Mouse (Mus musculus) neural tube, embryonic 13.5 days (tissue): Measurements from ENCODE around the gene Grk2. TPM values are rescaled to one million over a fixed set of nuclear protein-coding genes. Genes with fewer than 3 reads are reported as not detected.
"Not testable (repeated sequence)": the region's sequence is repeated elsewhere in the genome, so short reads cannot be mapped to it uniquely, and the experiment has no call there.

Experiments used
- ATAC-seq: fragments of 200-750 bp; cut with Nextera tagmentation; 2 replicates; pipeline ENCODE4 v1.8.0; 2017; ENCODE audit warnings: low read depth, mild to moderate bottlenecking, moderate TSS enrichment, moderate library complexity
- H3K27ac ChIP-seq: fragments of 300-500 bp; sonication (generic); replicated peaks from 2 replicates; pipeline ENCODE4 v1.5.1; 2015; ENCODE audit warnings: moderate library complexity, mild to moderate bottlenecking, inconsistent platforms
- H3K27me3 ChIP-seq: fragments of 300-500 bp; sonication (generic); 2 replicates; pipeline ENCODE4 v1.6.1; 2015; ENCODE audit warnings: mild to moderate bottlenecking, inconsistent platforms
- H3K36me3 ChIP-seq: fragments of 300-500 bp; sonication (generic); 2 replicates; pipeline ENCODE4 v1.6.1; 2015; ENCODE audit warnings: mild to moderate bottlenecking, inconsistent platforms
- H3K4me1 ChIP-seq: fragments of 300-500 bp; sonication (generic); replicated peaks from 2 replicates; pipeline ENCODE4 v1.6.1; 2015; ENCODE audit warnings: inconsistent platforms
- H3K4me2 ChIP-seq: fragments of 300-500 bp; sonication (generic); 2 replicates; pipeline ENCODE4 v1.6.1; 2015; ENCODE audit warnings: inconsistent platforms, mild to moderate bottlenecking, moderate library complexity
- H3K4me3 ChIP-seq: fragments of 300-500 bp; sonication (generic); 2 replicates; pipeline ENCODE4 v1.5.1; 2015; ENCODE audit warnings: mild to moderate bottlenecking, inconsistent platforms
- H3K9ac ChIP-seq: fragments of 300-500 bp; sonication (generic); 2 replicates; pipeline ENCODE4 v1.6.1; 2015; ENCODE audit warnings: moderate library complexity, mild to moderate bottlenecking, inconsistent platforms
- H3K9me3 ChIP-seq: fragments of 300-500 bp; sonication (generic); 2 replicates; pipeline ENCODE4 v1.6.1; 2016; ENCODE audit warnings: inconsistent platforms
- WGBS: fragments of 180-500 bp; shearing (Covaris S2); methylation state at CpG from one replicate; pipeline ENCODE4 v1.1.7; 2015; 5-methylcytosine and 5-hydroxymethylcytosine counted together
- polyA plus RNA-seq: library from polyadenylated mRNA; unstranded; fragments of >200 nt; fragmentation: Nextera tagmentation; extraction: Ambion mirVana; gene quantifications from 2 replicates; pipeline ENCODE4 v1.2.1, GENCODE M21; 2015

The Grk2 gene
- polyA plus RNA-seq, 1 experiment from 2014 or later, result 22.3 TPM

GRCm38 (mm10) chr19:4262756-4263155 lies 43.3 kb downstream of the Grk2 start:
- peaks cover 5% of the 10 kb centered on the region for H3K4me1 ChIP-seq
- no peak for ATAC-seq
- peaks cover 9% of the 10 kb centered on the region for H3K27me3 ChIP-seq
- no peaks in the 10 kb centered on the region for H3K36me3 ChIP-seq
- H3K4me2 ChIP-seq, result no peak overlapping the region
- WGBS, result 79% methylated on average over 6 of the region's 6 CpGs
- H3K4me3 ChIP-seq, result no peak overlapping the region
- H3K9ac ChIP-seq, result no peak overlapping the region; the same call in 1 of the 2 replicates
- no peaks in the 10 kb centered on the region for H3K9me3 ChIP-seq
- no peak overlapping the region for H3K27ac ChIP-seq

- Histone ChIP-seq H3K36me3 (no peaks in the 10 kb centered on the region), H3K9ac (no peak overlapping the region), H3K4me2 (no peak overlapping the region), H3K27ac (no peak overlapping the region), H3K27me3 (no peaks in the 10 kb centered on the region), H3K4me1 (peaks cover 14% of the 10 kb centered on the region), H3K9me3 (no peaks in the 10 kb centered on the region), H3K4me3 (no peak overlapping the region)
- ATAC-seq, result no peak
- 61% methylated on average over 8 of the region's 8 CpGs for WGBS
These were observed 44.9 kb downstream of the Grk2 start for GRCm38 (mm10) chr19:4261038-4261698.

GRCm38 (mm10) chr19:4257897-4258252 lies 48.1 kb downstream of the Grk2 start:
- no peaks in the 10 kb centered on the region for H3K27me3 ChIP-seq
- WGBS, result 17% methylated on average over 12 of the region's 12 CpGs
- no peak overlapping the region for H3K27ac ChIP-seq

GRCm38 (mm10) chr19:4257216-4257896 lies 48.7 kb downstream of the Grk2 start:
- peak; percentile 95 for ATAC-seq
- peak overlapping the region; percentile 75 for H3K9ac ChIP-seq
- no peaks in the 10 kb centered on the region for H3K36me3 ChIP-seq
- H3K4me1 ChIP-seq, result peaks cover 14% of the 10 kb centered on the region
- no peak overlapping the region for H3K27ac ChIP-seq
- no peaks in the 10 kb centered on the region for H3K9me3 ChIP-seq
- peak overlapping the region; percentile 60 for H3K4me3 ChIP-seq
- H3K27me3 ChIP-seq, result no peaks in the 10 kb centered on the region
- WGBS, result 1% methylated on average over 41 of the region's 41 CpGs
- peak overlapping the region; percentile 80 for H3K4me2 ChIP-seq

More at GRCm38 (mm10) chr19:4257897-4258252, 48.1 kb downstream of the Grk2 start:
- ATAC-seq, result peak; percentile 56; the same call in 1 of the 2 replicates
- Histone ChIP-seq H3K4me3 (peak overlapping the region; percentile 60), H3K9me3 (no peaks in the 10 kb centered on the region), H3K36me3 (no peaks in the 10 kb centered on the region), H3K4me1 (peaks cover 14% of the 10 kb centered on the region), H3K9ac (peak overlapping the region; percentile 69), H3K4me2 (peak overlapping the region; percentile 80)

GRCm38 (mm10) chr19:4255583-4256162 lies 50.3 kb downstream of the Grk2 start:
- Histone ChIP-seq H3K4me3 (no peak overlapping the region), H3K9me3 (no peaks in the 10 kb centered on the region), H3K4me2 (no peak overlapping the region), H3K9ac (no peak overlapping the region), H3K27me3 (no peaks in the 10 kb centered on the region), H3K27ac (no peak overlapping the region), H3K4me1 (peaks cover 14% of the 10 kb centered on the region), H3K36me3 (no peaks in the 10 kb centered on the region)
- ATAC-seq, result no peak
- WGBS, result 69% methylated on average over 11 of the region's 11 CpGs

GRCm38 (mm10) chr19:4254230-4254629 lies 51.8 kb downstream of the Grk2 start:
- H3K4me3 ChIP-seq, result no peak overlapping the region
- no peak overlapping the region for H3K27ac ChIP-seq
- H3K27me3 ChIP-seq, result no peaks in the 10 kb centered on the region
- no peaks in the 10 kb centered on the region for H3K9me3 ChIP-seq
- H3K4me2 ChIP-seq, result no peak overlapping the region
- ATAC-seq, result no peak
- no peak overlapping the region for H3K9ac ChIP-seq
- H3K4me1 ChIP-seq, result peaks cover 14% of the 10 kb centered on the region
- WGBS, result 87% methylated on average over 7 of the region's 7 CpGs
- H3K36me3 ChIP-seq, result no peaks in the 10 kb centered on the region

- not testable (repeated sequence) for H3K27me3 ChIP-seq, H3K4me2 ChIP-seq, H3K4me1 ChIP-seq, H3K9ac ChIP-seq, H3K27ac ChIP-seq, H3K4me3 ChIP-seq, H3K9me3 ChIP-seq, ATAC-seq, H3K36me3 ChIP-seq
- WGBS, result 62% methylated on average over 1 of the region's 1 CpGs
These were observed 57.3 kb downstream of the Grk2 start for GRCm38 (mm10) chr19:4248683-4249082.

- H3K4me3 ChIP-seq, result no peak overlapping the region
- no peak overlapping the region for H3K9ac ChIP-seq
- H3K4me2 ChIP-seq, result no peak overlapping the region
- WGBS, result 48% methylated on average over 1 of the region's 1 CpGs
- H3K4me1 ChIP-seq, result no peaks in the 10 kb centered on the region
- no peaks in the 10 kb centered on the region for H3K9me3 ChIP-seq
- ATAC-seq, result no peak
- H3K27ac ChIP-seq, result no peak overlapping the region
- no peaks in the 10 kb centered on the region for H3K36me3 ChIP-seq
- H3K27me3 ChIP-seq, result no peaks in the 10 kb centered on the region
These were observed 59.0 kb downstream of the Grk2 start for GRCm38 (mm10) chr19:4247010-4247409.

- Histone ChIP-seq H3K4me3 (no peak overlapping the region), H3K4me2 (no peak overlapping the region), H3K36me3 (no peaks in the 10 kb centered on the region), H3K27me3 (no peaks in the 10 kb centered on the region), H3K27ac (no peak overlapping the region), H3K9ac (no peak overlapping the region), H3K9me3 (no peaks in the 10 kb centered on the region), H3K4me1 (no peaks in the 10 kb centered on the region)
- 80% methylated on average over 6 of the region's 6 CpGs for whole genome bisulfite sequencing
- no peak for ATAC-seq
These were observed 61.2 kb downstream of the Grk2 start for GRCm38 (mm10) chr19:4244775-4245174.

- H3K36me3 ChIP-seq, result no peaks in the 10 kb centered on the region
- no peak overlapping the region for H3K9ac ChIP-seq
- H3K4me3 ChIP-seq, result no peak overlapping the region
- no peaks in the 10 kb centered on the region for H3K27me3 ChIP-seq
- 54% methylated on average over 3 of the region's 3 CpGs for WGBS
- no peak overlapping the region for H3K27ac ChIP-seq
- no peaks in the 10 kb centered on the region for H3K4me1 ChIP-seq
- no peak for ATAC-seq
- H3K4me2 ChIP-seq, result no peak overlapping the region
- no peaks in the 10 kb centered on the region for H3K9me3 ChIP-seq
These were observed 63.6 kb downstream of the Grk2 start for GRCm38 (mm10) chr19:4242416-4242815.

GRCm38 (mm10) chr19:4240247-4240668 lies 65.8 kb downstream of the Grk2 start:
- Histone ChIP-seq H3K4me3 (no peak overlapping the region), H3K9me3 (no peaks in the 10 kb centered on the region), H3K27me3 (no peaks in the 10 kb centered on the region), H3K4me2 (no peak overlapping the region), H3K4me1 (no peaks in the 10 kb centered on the region), H3K27ac (no peak overlapping the region), H3K36me3 (no peaks in the 10 kb centered on the region), H3K9ac (no peak overlapping the region)
- ATAC-seq, result no peak
- 67% methylated on average over 8 of the region's 8 CpGs for WGBS
